In the genomic region with DNA sequence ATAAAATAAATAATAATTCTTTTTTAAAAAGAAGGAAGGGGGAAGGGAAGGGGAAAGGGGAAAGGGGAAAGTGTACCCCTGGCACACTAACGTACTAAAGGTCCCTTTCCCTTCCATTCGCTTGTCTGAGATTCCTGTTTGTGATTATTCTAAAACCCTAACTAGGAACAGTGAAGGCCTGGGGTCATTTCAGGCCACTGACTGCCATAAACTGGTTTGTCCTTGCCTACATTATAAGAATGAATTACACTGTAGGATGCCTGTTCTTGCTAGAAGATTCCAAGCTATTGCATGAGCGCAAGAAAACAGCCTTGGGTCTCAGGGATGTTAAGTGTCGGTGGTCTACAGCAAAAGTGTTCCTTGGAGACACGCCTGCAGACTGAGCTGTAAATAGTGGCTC, we compare ENCODE assay signal across 16 mouse cellular contexts.
"Had no signal": no experiment of that assay in that cellular context is flagged by ENCODE, and none has a peak within 500 bp of the region (broad histone marks: within the 10 kb centered on the region; RNA-seq: fewer than 3 reads in every experiment).

No protein-coding gene starts in this region.

- H3K4me1 ChIP-seq: limb, embryonic 12.5 days; limb, embryonic 15.5 days; midbrain, embryonic 12.5 days; neural tube, embryonic 13.5 days; stomach, embryonic 15.5 days had no signal

- H3K27ac ChIP-seq: kidney, postnatal 0 days; limb, embryonic 12.5 days; limb, embryonic 15.5 days; liver, embryonic 14.5 days; macrophage; midbrain, embryonic 12.5 days; neural tube, embryonic 13.5 days; stomach, embryonic 15.5 days had no signal

- DNase-seq: left cerebral cortex, postnatal 4 days; liver, postnatal 0 days; lung, embryonic 14.5 days; retina, postnatal 1 day; right cerebral cortex, postnatal 25 days; spleen, adult 18-20 months; thymus, postnatal 25 days had no signal

- H3K4me3 ChIP-seq: limb, embryonic 12.5 days; limb, embryonic 15.5 days; midbrain, embryonic 12.5 days; myocyte; neural tube, embryonic 13.5 days; stomach, embryonic 15.5 days had no signal

- H3K36me3 ChIP-seq: midbrain, embryonic 12.5 days; neural tube, embryonic 13.5 days had no signal

- H3K27me3 ChIP-seq: limb, embryonic 12.5 days; limb, embryonic 15.5 days; midbrain, embryonic 12.5 days; neural tube, embryonic 13.5 days; stomach, embryonic 15.5 days had no signal
